Mouse (Mus musculus) thymus, adult 2 months (tissue): ENCODE data around the gene Gtf2f2.

Source experiments
- CTCF ChIP-seq: fragments of 200-500 bp; IDR thresholded peaks from 2 replicates; pipeline ENCODE4 v1.5.1; 2012; ENCODE audit warnings: mild to moderate bottlenecking, control low read depth, low read length, moderate library complexity, borderline replicate concordance; ENCODE audit not compliant: control insufficient read depth, poor library complexity, insufficient read depth; ENCODE audit errors: extremely low read depth
- POLR2A ChIP-seq: fragments of 200-500 bp; IDR thresholded peaks from 2 replicates; pipeline ENCODE4 v1.6.1; 2012; ENCODE audit warnings: mild to moderate bottlenecking, low read length, control low read depth, moderate library complexity; ENCODE audit not compliant: control insufficient read depth, poor library complexity, insufficient read depth; ENCODE audit errors: extremely low read depth

DNA sequence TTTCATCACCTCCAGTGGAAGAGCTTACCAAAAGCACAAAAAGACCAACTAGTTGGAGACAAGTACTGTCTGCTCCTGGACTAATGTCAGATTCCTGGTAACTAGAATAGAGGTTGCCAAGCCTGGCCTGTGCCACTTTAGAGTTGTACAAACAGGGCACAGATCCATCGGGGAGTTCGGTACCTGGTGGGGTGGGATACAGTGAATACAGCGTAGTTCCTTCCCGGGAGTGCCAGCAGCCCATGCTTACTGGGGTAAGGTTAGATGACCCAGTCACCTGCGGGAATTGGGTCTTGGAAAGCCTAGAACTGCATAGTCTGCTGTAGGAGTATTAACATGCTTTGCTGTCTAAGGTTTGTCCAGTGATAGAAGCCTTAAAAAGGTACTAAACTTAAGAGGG, 162.2 kb downstream of the Gtf2f2 start:
- TF ChIP-seq CTCF: no peak
- no peak for TF ChIP-seq POLR2A
